Mouse (Mus musculus) testis, adult 2 months (tissue): Measurements from ENCODE around the gene Tspan5. TPM values are rescaled to one million over a fixed set of nuclear protein-coding genes. Genes with fewer than 3 reads are reported as not detected.

Experiments
- H3K27ac ChIP-seq: fragments of 200-500 bp; 2 replicates; pipeline ENCODE4 v1.5.1; 2012; ENCODE audit warnings: low read depth, low read length; ENCODE audit not compliant: control insufficient read depth, insufficient read depth
- H3K27me3 ChIP-seq: fragments of 200-500 bp; 2 replicates; pipeline ENCODE4 v1.6.1; 2012; ENCODE audit warnings: mild to moderate bottlenecking, low read length, moderate library complexity; ENCODE audit not compliant: control insufficient read depth, insufficient read depth
- H3K36me3 ChIP-seq: fragments of 200-500 bp; 2 replicates; pipeline ENCODE4 v1.6.1; 2012; ENCODE audit warnings: mild to moderate bottlenecking, low read length; ENCODE audit not compliant: control insufficient read depth, insufficient read depth
- H3K4me1 ChIP-seq: fragments of 200-500 bp; 2 replicates; pipeline ENCODE4 v1.6.1; 2012; ENCODE audit warnings: low read length; ENCODE audit not compliant: control insufficient read depth, insufficient read depth
- H3K4me3 ChIP-seq: fragments of 200-500 bp; 2 replicates; pipeline ENCODE4 v1.5.1; 2012; ENCODE audit warnings: low read depth, mild to moderate bottlenecking, low read length, moderate library complexity, mixed read lengths; ENCODE audit not compliant: control insufficient read depth
- CTCF ChIP-seq: fragments of 200-500 bp; IDR thresholded peaks from 2 replicates; pipeline ENCODE4 v1.5.1; 2012; ENCODE audit warnings: low read depth, mild to moderate bottlenecking, inconsistent platforms, low read length, moderate library complexity; ENCODE audit not compliant: control insufficient read depth, insufficient read depth, insufficient replicate concordance
- POLR2A ChIP-seq: fragments of 200-500 bp; IDR thresholded peaks from 2 replicates; pipeline ENCODE4 v1.6.1; 2012; ENCODE audit warnings: low read depth, mild to moderate bottlenecking, inconsistent platforms, low read length, moderate library complexity; ENCODE audit not compliant: control insufficient read depth
- polyA plus RNA-seq: library from polyadenylated mRNA; depleted of rRNA; stranded (reverse); fragments of >200 nt; gene quantifications from 2 replicates; pipeline ENCODE4 v1.2.3, GENCODE M21; 2012

Gene Tspan5
- polyA plus RNA-seq, 1 experiment = 27.9 TPM

DNA sequence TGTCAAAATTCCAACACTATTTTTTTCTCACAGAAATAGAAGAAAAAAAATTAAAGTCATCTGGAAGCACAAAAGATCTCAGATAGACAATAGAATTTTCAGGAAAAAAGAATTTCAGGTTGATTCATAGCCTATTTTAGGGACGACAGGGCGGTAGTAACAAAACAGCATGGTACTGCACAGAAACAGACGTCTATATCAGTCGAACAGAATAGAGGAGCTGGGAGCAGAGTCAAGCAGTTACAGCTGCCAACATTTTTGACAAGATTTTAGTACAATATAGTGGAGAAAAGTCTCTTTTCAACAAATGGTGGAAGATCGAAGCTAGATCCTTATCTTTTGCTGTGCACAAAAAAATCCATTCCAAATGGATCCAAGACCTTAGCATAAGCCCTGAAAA, 144.1 kb downstream of the Tspan5 start:
- TF ChIP-seq POLR2A (no peak), CTCF (no peak)
- 0 out of 2 replicates have a peak, but pooled peaks cover 3% of the 10 kb centered on the region for H3K4me1 ChIP-seq
- no peaks in the 10 kb centered on the region for H3K27me3 ChIP-seq
- no peak overlapping the region for H3K27ac ChIP-seq
- H3K4me3 ChIP-seq = no peak overlapping the region
- H3K36me3 ChIP-seq = no peaks in the 10 kb centered on the region

DNA sequence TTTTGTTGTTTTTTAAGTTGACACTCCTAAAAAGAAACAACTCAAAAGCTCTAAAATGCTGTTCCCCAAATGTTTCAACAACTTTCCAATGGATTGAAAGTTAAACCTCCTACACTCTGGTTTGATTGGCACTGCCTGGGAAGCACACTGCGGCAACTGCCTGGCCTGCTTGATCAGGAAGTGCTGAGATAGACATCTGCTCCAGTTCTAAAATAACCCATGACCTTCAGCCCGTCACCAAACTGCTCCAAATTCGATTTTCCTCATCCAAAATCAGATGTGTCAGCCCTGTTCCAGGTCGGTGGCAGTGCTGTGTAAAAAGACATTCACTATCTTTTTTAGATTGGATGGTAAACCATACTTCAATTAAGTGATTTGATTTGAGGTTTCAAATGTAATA, 147.2 kb downstream of the Tspan5 start:
- Histone ChIP-seq H3K4me1 (peaks cover 8% of the 10 kb centered on the region), H3K27me3 (no peaks in the 10 kb centered on the region), H3K27ac (no peak overlapping the region), H3K4me3 (no peak overlapping the region), H3K36me3 (no peaks in the 10 kb centered on the region)
- TF ChIP-seq CTCF (no peak), POLR2A (no peak)

DNA sequence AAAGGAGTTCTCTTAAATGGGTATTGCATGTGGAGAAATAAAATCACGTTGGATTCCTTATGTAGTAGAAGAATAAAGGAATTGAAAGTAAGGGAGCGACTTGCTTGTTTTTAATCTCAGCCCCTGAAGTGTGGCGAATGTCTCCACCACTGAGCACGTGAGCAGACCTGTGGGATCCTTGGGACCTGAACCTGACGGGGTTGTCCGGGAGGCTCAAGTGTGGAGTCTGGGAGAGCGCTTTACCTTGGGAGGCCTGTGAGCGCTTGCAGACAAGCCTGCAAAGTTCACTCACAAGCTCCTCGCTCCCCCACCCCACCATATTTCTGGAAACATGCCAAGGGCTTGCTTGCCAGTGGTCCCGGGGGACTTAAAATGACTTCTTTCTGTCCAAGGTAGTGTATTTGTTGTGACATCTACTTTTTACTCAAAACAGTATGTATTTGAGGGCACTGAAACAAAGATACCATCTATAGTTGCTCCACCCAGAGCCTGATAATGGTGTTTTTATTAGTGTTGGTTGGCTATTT, 147.8 kb downstream of the Tspan5 start:
- no peak for TF ChIP-seq POLR2A
- TF ChIP-seq CTCF = no peak

DNA sequence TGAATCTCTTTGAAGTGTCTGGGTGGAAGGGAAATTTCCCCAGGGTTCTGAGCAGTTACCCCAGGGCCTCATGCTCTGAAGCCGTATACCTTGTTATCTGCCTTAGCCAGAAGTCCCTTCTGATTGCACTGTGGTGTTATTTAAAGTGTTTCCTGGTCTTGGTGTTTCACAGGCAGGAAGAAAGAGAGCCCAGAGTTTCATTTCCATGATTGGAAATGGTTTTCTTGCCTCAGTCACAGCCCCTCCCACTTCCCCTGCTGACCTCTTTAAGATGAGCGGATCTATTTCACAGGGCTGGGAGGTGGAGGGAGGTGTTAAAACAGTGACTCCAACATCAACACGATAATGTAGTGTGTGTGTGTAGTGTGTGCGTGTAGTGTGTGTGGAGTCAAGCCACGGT, 151.5 kb downstream of the Tspan5 start:
- Histone ChIP-seq H3K4me1 (peaks cover 8% of the 10 kb centered on the region), H3K4me3 (no peak overlapping the region), H3K36me3 (no peaks in the 10 kb centered on the region), H3K27ac (no peak overlapping the region), H3K27me3 (no peaks in the 10 kb centered on the region)
- no peak for TF ChIP-seq CTCF
- no peak for TF ChIP-seq POLR2A

More for the DNA sequence above, 147.8 kb downstream of the Tspan5 start:
- Histone ChIP-seq H3K4me1 (peaks cover 8% of the 10 kb centered on the region), H3K27ac (no peak overlapping the region), H3K27me3 (no peaks in the 10 kb centered on the region), H3K4me3 (no peak overlapping the region), H3K36me3 (no peaks in the 10 kb centered on the region)

DNA sequence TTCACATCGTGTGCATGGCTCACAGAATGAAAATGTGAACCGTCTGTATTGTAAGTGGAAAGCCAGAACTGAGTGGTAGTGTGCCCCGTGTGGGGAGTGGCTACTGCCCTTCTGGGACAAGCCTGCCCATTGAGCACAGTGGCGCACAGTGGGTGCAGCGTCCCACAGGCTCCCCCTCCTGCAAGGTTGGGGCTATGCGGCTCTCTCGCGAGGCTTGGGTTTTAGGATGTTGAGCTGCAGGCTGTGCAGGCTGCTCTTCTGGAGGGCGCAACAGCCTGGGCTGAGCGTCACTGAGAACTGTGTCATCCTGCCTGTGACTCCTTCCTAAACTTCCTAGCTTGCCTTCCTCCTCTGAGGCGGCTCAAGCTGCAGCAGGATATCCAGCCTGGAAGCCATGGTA, 155.5 kb downstream of the Tspan5 start:
- TF ChIP-seq CTCF (no peak), POLR2A (no peak)
- Histone ChIP-seq H3K36me3 (no peaks in the 10 kb centered on the region), H3K4me3 (no peak overlapping the region), H3K27ac (no peak overlapping the region), H3K27me3 (no peaks in the 10 kb centered on the region), H3K4me1 (peaks cover 6% of the 10 kb centered on the region)

DNA sequence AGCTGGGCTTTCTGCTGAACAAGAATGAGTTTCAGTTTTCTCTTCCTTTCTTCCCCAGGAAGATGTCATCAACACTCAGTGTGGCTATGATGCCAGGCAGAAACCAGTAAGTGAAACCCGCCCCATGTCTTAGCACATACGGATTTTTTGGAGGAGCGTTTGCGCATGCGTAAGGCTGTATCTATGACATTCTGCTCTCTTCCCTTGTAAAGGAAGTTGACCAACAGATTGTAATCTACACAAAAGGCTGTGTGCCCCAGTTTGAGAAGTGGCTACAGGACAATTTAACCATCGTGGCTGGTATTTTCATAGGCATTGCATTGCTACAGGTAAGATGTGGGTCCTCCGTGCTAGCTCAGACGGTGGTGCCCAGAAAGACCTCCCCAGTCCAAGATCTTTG, 156.1 kb downstream of the Tspan5 start:
- H3K27ac ChIP-seq = no peak overlapping the region
- no peaks in the 10 kb centered on the region for H3K36me3 ChIP-seq
- H3K27me3 ChIP-seq = no peaks in the 10 kb centered on the region
- no peak overlapping the region for H3K4me3 ChIP-seq
- peaks cover 5% of the 10 kb centered on the region for H3K4me1 ChIP-seq
- TF ChIP-seq CTCF (no peak), POLR2A (no peak)

DNA sequence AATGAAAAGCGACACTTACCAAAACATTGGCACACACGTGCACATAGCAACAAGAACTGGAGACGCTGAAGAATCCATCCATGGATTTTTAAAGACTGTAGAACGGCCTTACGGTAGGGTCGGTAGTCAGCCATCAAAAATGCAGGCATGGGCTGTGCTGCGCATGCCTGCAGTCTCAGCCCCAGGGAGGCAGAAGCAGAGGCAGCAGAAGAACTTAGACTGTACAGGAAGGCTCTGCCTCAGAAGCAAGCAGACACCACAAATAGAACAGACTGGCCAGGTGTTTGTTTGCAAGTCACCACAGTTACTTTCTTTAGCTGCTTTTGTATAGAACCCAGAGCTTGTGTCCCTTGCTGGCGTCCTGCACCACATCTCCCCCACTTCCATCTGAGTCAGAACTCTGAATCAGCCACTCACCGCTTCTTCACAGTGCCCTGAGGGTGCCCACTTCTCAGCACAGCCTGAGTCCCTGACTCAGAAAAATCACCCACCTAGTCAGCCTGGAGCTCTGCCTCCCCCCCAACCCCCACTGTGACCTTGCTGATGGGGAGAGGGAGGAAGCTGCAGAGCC, 158.7 kb downstream of the Tspan5 start:
- H3K27ac ChIP-seq = no peak overlapping the region
- no peaks in the 10 kb centered on the region for H3K36me3 ChIP-seq
- H3K4me3 ChIP-seq = no peak overlapping the region
- peaks cover 2% of the 10 kb centered on the region; the same call in 1 of the 2 replicates for H3K4me1 ChIP-seq
- no peaks in the 10 kb centered on the region for H3K27me3 ChIP-seq
- no peak for TF ChIP-seq CTCF
- TF ChIP-seq POLR2A = no peak

DNA sequence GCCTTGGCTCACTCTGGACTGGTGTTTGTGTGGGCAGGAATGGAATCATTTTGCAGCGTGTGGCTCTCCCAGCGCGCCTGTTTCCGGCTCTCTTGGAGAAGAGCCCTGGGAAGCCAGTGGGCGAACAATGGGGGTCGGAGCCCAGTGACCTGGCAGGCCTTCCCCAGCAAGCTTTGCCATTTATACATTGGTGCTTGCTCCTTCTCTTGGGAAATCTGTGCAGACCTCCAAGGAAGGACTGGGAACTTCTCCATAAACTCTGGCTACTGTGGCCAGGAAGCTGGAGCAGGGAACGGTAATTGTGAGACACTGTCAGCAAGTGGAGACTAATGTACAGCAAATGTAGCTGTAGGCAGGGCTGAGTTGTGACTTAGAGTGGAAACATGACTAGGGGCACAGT, 163.7 kb downstream of the Tspan5 start:
- H3K27me3 ChIP-seq = no peaks in the 10 kb centered on the region
- no peak overlapping the region for H3K27ac ChIP-seq
- H3K36me3 ChIP-seq = no peaks in the 10 kb centered on the region
- no peak for TF ChIP-seq POLR2A
- TF ChIP-seq CTCF = no peak
- peaks cover 2% of the 10 kb centered on the region; the same call in 1 of the 2 replicates for H3K4me1 ChIP-seq
- no peak overlapping the region for H3K4me3 ChIP-seq
